Mouse (Mus musculus) thymus, adult 2 months (tissue): ENCODE results near the gene Atp1a4.

Experiments used
- CTCF ChIP-seq: fragments of 200-500 bp; IDR thresholded peaks from 2 replicates; pipeline ENCODE4 v1.5.1; 2012; ENCODE audit warnings: mild to moderate bottlenecking, control low read depth, low read length, moderate library complexity, borderline replicate concordance; ENCODE audit not compliant: control insufficient read depth, poor library complexity, insufficient read depth; ENCODE audit errors: extremely low read depth
- POLR2A ChIP-seq: fragments of 200-500 bp; IDR thresholded peaks from 2 replicates; pipeline ENCODE4 v1.6.1; 2012; ENCODE audit warnings: mild to moderate bottlenecking, low read length, control low read depth, moderate library complexity; ENCODE audit not compliant: control insufficient read depth, poor library complexity, insufficient read depth; ENCODE audit errors: extremely low read depth

GRCm38 (mm10) chr1:172177791-172178190 is 80.4 kb downstream of the Atp1a4 start:
- no peak for TF ChIP-seq POLR2A
- TF ChIP-seq CTCF, result no peak
